ENCODE assay signal across 11 mouse cellular contexts in genomic region chr2:155872930-155873507, GRCm38 (mm10). TPM values are rescaled to one million over a fixed set of nuclear protein-coding genes. Genes with fewer than 3 reads are reported as not detected.
A peak's percentile ranks its signal among the peaks of the same experiment; 100 is the strongest.
DNase-seq lines count a peak whose midpoint lies in the region; ATAC-seq and TF ChIP-seq lines count a peak whose summit lies in the region.
"Had no signal": no experiment of that assay in that cellular context is flagged by ENCODE, and none has a peak within 500 bp of the region (broad histone marks: within the 10 kb centered on the region; RNA-seq: fewer than 3 reads in every experiment).

No protein-coding gene starts in this region.

- intact Hi-C loops in heart, postnatal 25 days (cut with DNase I), result no loop called here

- no peaks in the 10 kb centered on the region for H3K4me1 ChIP-seq in liver, adult 2 months (ENCODE audit: control insufficient read depth, insufficient read depth, low read length)
- no peaks in the 10 kb centered on the region for H3K4me1 ChIP-seq in liver, embryonic 11.5 days (replicated peaks; ENCODE audit: control insufficient read depth, insufficient read depth, low read length)
- peaks cover 8% of the 10 kb centered on the region for H3K4me1 ChIP-seq in embryonic facial prominence, embryonic 15.5 days
- H3K4me1 ChIP-seq in neural tube, embryonic 12.5 days, result peaks cover 24% of the 10 kb centered on the region

- no peak for ATAC-seq in liver, embryonic 11.5 days (replicated peaks; ENCODE audit: low FRiP score)
- no peak for ATAC-seq in embryonic facial prominence, embryonic 15.5 days (ENCODE audit: insufficient number of reproducible peaks, low FRiP score, low TSS enrichment, low read depth)
- no peak for ATAC-seq in neural tube, embryonic 12.5 days (ENCODE audit: low FRiP score, low read depth)

- peaks cover 9% of the 10 kb centered on the region for H3K36me3 ChIP-seq in liver, adult 2 months (ENCODE audit: control insufficient read depth, insufficient read depth, low read length)
- peaks cover 13% of the 10 kb centered on the region for H3K36me3 ChIP-seq in liver, embryonic 11.5 days (ENCODE audit: control insufficient read depth, insufficient read depth, low read length)
- peaks cover 28% of the 10 kb centered on the region for H3K36me3 ChIP-seq in embryonic facial prominence, embryonic 15.5 days
- peaks cover 8% of the 10 kb centered on the region for H3K36me3 ChIP-seq in neural tube, embryonic 12.5 days

- no peak for TF ChIP-seq CTCF in liver, adult 2 months (IDR thresholded peaks at IDR 0.05; ENCODE audit: low read depth, low read length)
- TF ChIP-seq CTCF in brain, embryonic 14.5 days (IDR thresholded peaks at IDR 0.05; ENCODE audit: borderline replicate concordance, extremely low read depth, insufficient read depth, insufficient read length), result no peak

- no peak overlapping the region for H3K4me3 ChIP-seq in liver, adult 2 months (ENCODE audit: insufficient read depth, low read depth, low read length)
- H3K4me3 ChIP-seq in liver, embryonic 11.5 days (ENCODE audit: low read depth, low read length), result no peak overlapping the region
- no peak overlapping the region for H3K4me3 ChIP-seq in embryonic facial prominence, embryonic 15.5 days (replicated peaks)
- no peak overlapping the region for H3K4me3 ChIP-seq in neural tube, embryonic 12.5 days
- H3K4me3 ChIP-seq: erythroblast, embryonic 14.5 days had no signal

- H3K4me2 ChIP-seq in liver, embryonic 11.5 days, result no peak overlapping the region
- no peak overlapping the region for H3K4me2 ChIP-seq in embryonic facial prominence, embryonic 15.5 days (replicated peaks)
- H3K4me2 ChIP-seq in neural tube, embryonic 12.5 days (replicated peaks), result no peak overlapping the region

- no peaks in the 10 kb centered on the region for H3K9me3 ChIP-seq in liver, embryonic 11.5 days (ENCODE audit: control insufficient read depth, low read length)
- no peaks in the 10 kb centered on the region for H3K9me3 ChIP-seq in embryonic facial prominence, embryonic 15.5 days (replicated peaks)
- no peaks in the 10 kb centered on the region for H3K9me3 ChIP-seq in neural tube, embryonic 12.5 days

- H3K27ac ChIP-seq in liver, adult 2 months (replicated peaks; ENCODE audit: insufficient read depth, low read depth, low read length), result no peak overlapping the region
- H3K27ac ChIP-seq in liver, embryonic 11.5 days (ENCODE audit: low read depth, low read length), result no peak overlapping the region
- H3K27ac ChIP-seq in embryonic facial prominence, embryonic 15.5 days (replicated peaks), result 0 out of 2 replicates have a peak overlapping the region, but pooled peaks have one; percentile 18
- peak overlapping the region; percentile 23 for H3K27ac ChIP-seq in neural tube, embryonic 12.5 days
- H3K27ac ChIP-seq: liver, embryonic 14.5 days had no signal

- 66% methylated on average over 10 of the region's 10 CpGs for WGBS in liver, adult 2 months
- WGBS in liver, embryonic 11.5 days, result 81% methylated on average over 10 of the region's 10 CpGs
- WGBS in embryonic facial prominence, embryonic 15.5 days, result 50% methylated on average over 10 of the region's 10 CpGs
- WGBS in neural tube, embryonic 12.5 days, result 47% methylated on average over 10 of the region's 10 CpGs

- H3K27me3 ChIP-seq in liver, adult 2 months (ENCODE audit: control insufficient read depth, insufficient read depth, low read length), result no peaks in the 10 kb centered on the region
- no peaks in the 10 kb centered on the region for H3K27me3 ChIP-seq in liver, embryonic 11.5 days (replicated peaks; ENCODE audit: control insufficient read depth, insufficient read depth, low read length)
- no peaks in the 10 kb centered on the region for H3K27me3 ChIP-seq in embryonic facial prominence, embryonic 15.5 days
- H3K27me3 ChIP-seq in neural tube, embryonic 12.5 days (replicated peaks), result no peaks in the 10 kb centered on the region

- DNase-seq in liver, adult 2 months (ENCODE audit: extremely low read depth, low read depth, low spot score), result peak; percentile 17
- no peak for DNase-seq in liver, embryonic 11.5 days (ENCODE audit: low spot score)
- DNase-seq in brain, embryonic 14.5 days (ENCODE audit: low read depth), result peak; percentile 72
- DNase-seq in heart, postnatal 25 days (ENCODE audit: low spot score), result no peak
- DNase-seq in layer of hippocampus, adult 8-10 months (ENCODE audit: low spot score in 2 of 2), result no peak
- DNase-seq: gastrocnemius, postnatal 10 days had no signal

- TF ChIP-seq POLR2A in liver, adult 2 months (IDR thresholded peaks at IDR 0.05; ENCODE audit: extremely low read depth, insufficient read depth, low read length), result no peak
- TF ChIP-seq POLR2A in brain, embryonic 14.5 days (IDR thresholded peaks at IDR 0.05; ENCODE audit: borderline replicate concordance, extremely low read depth, insufficient read depth, insufficient read length, poor library complexity, severe bottlenecking), result no peak

- no peaks in the 10 kb centered on the region; the same call in 1 of the 2 replicates for H3K79me2 ChIP-seq in liver, adult 2 months (ENCODE audit: control insufficient read depth, insufficient read depth, low read length)

- H3K9ac ChIP-seq in liver, adult 2 months (ENCODE audit: low read depth, low read length), result no peak overlapping the region
- H3K9ac ChIP-seq in liver, embryonic 11.5 days (ENCODE audit: low read depth, low read length), result no peak overlapping the region
- H3K9ac ChIP-seq in embryonic facial prominence, embryonic 15.5 days, result no peak overlapping the region
- H3K9ac ChIP-seq in neural tube, embryonic 12.5 days, result no peak overlapping the region
- H3K9ac ChIP-seq: liver, embryonic 14.5 days had no signal

RNA-seq across cellular contexts. Expression of gene Fam83c, which starts 38.4 kb away (rescaled TPM):
- not detected in 2 replicates for total RNA-seq in liver, adult 2 months (2014; rRNA removed)
- polyA plus RNA-seq in liver, adult 2 months (2012; rRNA removed), result not detected in 2 replicates
- polyA plus RNA-seq in liver, embryonic 11.5 days (2014; fragmentation: Nextera tagmentation; extraction: Ambion mirVana), result 0.13 and 0.30 TPM in 2 replicates
- 0.04 TPM in 2 replicates for polyA plus RNA-seq in brain, embryonic 14.5 days (2012; rRNA removed)
- 4.3 and 4.8 TPM in 2 replicates for polyA plus RNA-seq in embryonic facial prominence, embryonic 15.5 days (2015; fragmentation: Nextera tagmentation; extraction: Ambion mirVana)
- 0.63 TPM in 2 replicates for polyA plus RNA-seq in neural tube, embryonic 12.5 days (2016; fragmentation: Nextera tagmentation; extraction: Ambion mirVana)
- total RNA-seq in heart, postnatal 25 days (2021), result not detected
- not detected for total RNA-seq in layer of hippocampus, adult 8-10 months (2022)
- total RNA-seq: gastrocnemius, postnatal 10 days; monocyte, adult 5-6 weeks had no signal
- polyA plus RNA-seq: erythroblast, embryonic 14.5 days had no signal

RNA-seq across cellular contexts. Expression of gene Eif6, which starts 46.3 kb away (rescaled TPM):
- total RNA-seq in liver, adult 2 months (2014; rRNA removed), result 41.0 and 49.0 TPM in 2 replicates
- polyA plus RNA-seq in liver, adult 2 months (2012; rRNA removed), result 80.2 and 84.4 TPM in 2 replicates
- 243 and 253 TPM in 2 replicates for polyA plus RNA-seq in liver, embryonic 11.5 days (2014; fragmentation: Nextera tagmentation; extraction: Ambion mirVana)
- 88.8 and 100.0 TPM in 2 replicates for polyA plus RNA-seq in brain, embryonic 14.5 days (2012; rRNA removed)
- polyA plus RNA-seq in embryonic facial prominence, embryonic 15.5 days (2015; fragmentation: Nextera tagmentation; extraction: Ambion mirVana), result 205 and 214 TPM in 2 replicates
- polyA plus RNA-seq in neural tube, embryonic 12.5 days (2016; fragmentation: Nextera tagmentation; extraction: Ambion mirVana), result 173 and 177 TPM in 2 replicates
- total RNA-seq in heart, postnatal 25 days (2021), result 10 to 100 TPM; 51.1 to 52.0 TPM
- 10 to 100 TPM; 53.8 to 72.8 (median 66.9) TPM for total RNA-seq in layer of hippocampus, adult 8-10 months (2022)

RNA-seq across cellular contexts. Expression of gene BC029722, which starts 53.8 kb away (rescaled TPM):
- 5.0 and 5.5 TPM in 2 replicates for total RNA-seq in liver, adult 2 months (2014; rRNA removed)
- polyA plus RNA-seq in liver, adult 2 months (2012; rRNA removed), result 23.7 and 26.9 TPM in 2 replicates
- 5.6 and 6.8 TPM in 2 replicates for polyA plus RNA-seq in liver, embryonic 11.5 days (2014; fragmentation: Nextera tagmentation; extraction: Ambion mirVana)
- 21.5 and 26.5 TPM in 2 replicates for polyA plus RNA-seq in brain, embryonic 14.5 days (2012; rRNA removed)
- 21.0 and 24.8 TPM in 2 replicates for polyA plus RNA-seq in embryonic facial prominence, embryonic 15.5 days (2015; fragmentation: Nextera tagmentation; extraction: Ambion mirVana)
- 20.8 and 23.7 TPM in 2 replicates for polyA plus RNA-seq in neural tube, embryonic 12.5 days (2016; fragmentation: Nextera tagmentation; extraction: Ambion mirVana)
- total RNA-seq in heart, postnatal 25 days (2021), result 10 to 100 TPM; 24.8 to 25.7 TPM
- total RNA-seq in layer of hippocampus, adult 8-10 months (2022), result 10 to 100 TPM; 54.2 to 56.6 (median 55.9) TPM

RNA-seq across cellular contexts. Expression of gene Uqcc1, which starts 57.1 kb away (rescaled TPM):
- total RNA-seq in liver, adult 2 months (2014; rRNA removed), result 61.3 and 65.9 TPM in 2 replicates
- polyA plus RNA-seq in liver, adult 2 months (2012; rRNA removed), result 31.2 and 34.4 TPM in 2 replicates
- polyA plus RNA-seq in liver, embryonic 11.5 days (2014; fragmentation: Nextera tagmentation; extraction: Ambion mirVana), result 76.1 and 83.4 TPM in 2 replicates
- 40.4 and 44.9 TPM in 2 replicates for polyA plus RNA-seq in brain, embryonic 14.5 days (2012; rRNA removed)
- polyA plus RNA-seq in embryonic facial prominence, embryonic 15.5 days (2015; fragmentation: Nextera tagmentation; extraction: Ambion mirVana), result 52.1 and 65.6 TPM in 2 replicates
- polyA plus RNA-seq in neural tube, embryonic 12.5 days (2016; fragmentation: Nextera tagmentation; extraction: Ambion mirVana), result 74.5 and 74.6 TPM in 2 replicates
- 100 to 1,000 TPM; 248 to 268 TPM for total RNA-seq in heart, postnatal 25 days (2021)
- 10 to 100 TPM; 76.5 to 83.3 (median 78.3) TPM for total RNA-seq in layer of hippocampus, adult 8-10 months (2022)

Comparison
In these comparisons a context has a peak if more than half of its experiments do, and no peak if none do; other contexts are left out.
1. DNase-seq: peak in liver, adult 2 months (single experiment) and brain, embryonic 14.5 days (single experiment); none in liver, embryonic 11.5 days (single experiment), heart, postnatal 25 days (single experiment) and layer of hippocampus, adult 8-10 months (0 of 2).
2. H3K27ac ChIP-seq: peak in embryonic facial prominence, embryonic 15.5 days (single experiment) and neural tube, embryonic 12.5 days (single experiment); none in liver, adult 2 months (single experiment) and liver, embryonic 11.5 days (single experiment).